Comparison of ENCODE assay signal across 34 mouse cellular contexts in genomic region chr13:79255362-79255761, GRCm38 (mm10).
DNase-seq lines count a peak whose midpoint lies in the region; ATAC-seq lines count a peak whose summit lies in the region.
"Had no signal": no experiment of that assay in that cellular context is flagged by ENCODE, and none has a peak within 500 bp of the region (broad histone marks: within the 10 kb centered on the region; RNA-seq: fewer than 3 reads in every experiment).

No protein-coding gene starts in this region.

- H3K27ac ChIP-seq in forebrain, embryonic 12.5 days: no peak overlapping the region
- H3K27ac ChIP-seq in forebrain, embryonic 10.5 days: no peak overlapping the region
- no peak overlapping the region; the same call in 1 of the 2 replicates for H3K27ac ChIP-seq in forebrain, embryonic 14.5 days (ENCODE audit: low read depth, low read length)
- H3K27ac ChIP-seq in limb, embryonic 11.5 days (replicated peaks; ENCODE audit: low read depth, low read length): no peak overlapping the region
- H3K27ac ChIP-seq: embryonic facial prominence, embryonic 10.5 days; embryonic facial prominence, embryonic 15.5 days; hindbrain, embryonic 13.5 days; layer of hippocampus, adult 2 months; left cerebral cortex, adult 2 months; liver, embryonic 12.5 days; macrophage; midbrain, embryonic 12.5 days had no signal

- no peak for DNase-seq in forebrain, embryonic 10.5 days (ENCODE audit: extremely low spot score, low spot score)
- DNase-seq in Muller cell, postnatal 12 days (ENCODE audit: inconsistent ontology term): peak; percentile 5
- peak; percentile 32 for DNase-seq in forebrain, embryonic 14.5 days (ENCODE audit: low spot score)
- DNase-seq in limb, embryonic 11.5 days (ENCODE audit: low spot score): peak; percentile 22
- DNase-seq in urinary bladder, postnatal 25 days (ENCODE audit: low spot score): no peak
- DNase-seq in lung, postnatal 14 days: no peak
- DNase-seq in right cerebral cortex, postnatal 10 days (ENCODE audit: low spot score in 2 of 2): no peak
- DNase-seq: adrenal gland, postnatal 10 days; cerebellum, adult 11 months; cerebellum, adult 9-10 months; cerebellum, postnatal 36 days; gastrocnemius, postnatal 25 days; heart, adult 18-20 months; heart, postnatal 36 days; kidney, adult 11 months; kidney, postnatal 25 days; liver, postnatal 0 days; spleen, adult 18-20 months; thymus, adult 18-20 months; thymus, postnatal 25 days had no signal

- peak; percentile 34; the same call in 1 of the 2 replicates for ATAC-seq in forebrain, embryonic 12.5 days (ENCODE audit: low FRiP score)
- no peak for ATAC-seq in forebrain, embryonic 14.5 days
- no peak for ATAC-seq in limb, embryonic 11.5 days (ENCODE audit: insufficient number of reproducible peaks, low FRiP score, low TSS enrichment, low read depth)
- ATAC-seq: inflammation-experienced regulatory T-cells, adult 6 months; liver, embryonic 12.5 days; liver, postnatal 0 days; Patski had no signal

- H3K27me3 ChIP-seq in forebrain, embryonic 12.5 days: no peaks in the 10 kb centered on the region
- H3K27me3 ChIP-seq in forebrain, embryonic 10.5 days (ENCODE audit: poor library complexity, severe bottlenecking): no peaks in the 10 kb centered on the region
- no peaks in the 10 kb centered on the region for H3K27me3 ChIP-seq in forebrain, embryonic 14.5 days (replicated peaks; ENCODE audit: control insufficient read depth, insufficient read depth, low read length)
- H3K27me3 ChIP-seq in limb, embryonic 11.5 days (ENCODE audit: control insufficient read depth, insufficient read depth, low read length): no peaks in the 10 kb centered on the region
- H3K27me3 ChIP-seq: embryonic facial prominence, embryonic 15.5 days; hindbrain, embryonic 13.5 days; liver, embryonic 12.5 days; midbrain, embryonic 12.5 days; Patski had no signal

- H3K36me3 ChIP-seq in forebrain, embryonic 12.5 days (replicated peaks): no peaks in the 10 kb centered on the region
- H3K36me3 ChIP-seq in forebrain, embryonic 10.5 days (replicated peaks): no peaks in the 10 kb centered on the region
- no peaks in the 10 kb centered on the region for H3K36me3 ChIP-seq in forebrain, embryonic 14.5 days (ENCODE audit: control insufficient read depth, insufficient read depth, low read length)
- H3K36me3 ChIP-seq in limb, embryonic 11.5 days (ENCODE audit: control insufficient read depth, insufficient read depth, low read length): no peaks in the 10 kb centered on the region
- H3K36me3 ChIP-seq: embryonic facial prominence, embryonic 10.5 days; embryonic facial prominence, embryonic 15.5 days; G1E; hindbrain, embryonic 13.5 days; liver, embryonic 12.5 days; midbrain, embryonic 12.5 days had no signal

- no peaks in the 10 kb centered on the region; the same call in 1 of the 2 replicates for H3K4me1 ChIP-seq in forebrain, embryonic 12.5 days
- H3K4me1 ChIP-seq in forebrain, embryonic 10.5 days: peaks cover 22% of the 10 kb centered on the region
- H3K4me1 ChIP-seq in forebrain, embryonic 14.5 days (ENCODE audit: control insufficient read depth, insufficient read depth, low read length): no peaks in the 10 kb centered on the region
- H3K4me1 ChIP-seq in limb, embryonic 11.5 days (ENCODE audit: control insufficient read depth, insufficient read depth, low read length): no peaks in the 10 kb centered on the region
- H3K4me1 ChIP-seq: embryonic facial prominence, embryonic 15.5 days; liver, embryonic 12.5 days; midbrain, embryonic 12.5 days had no signal

- H3K9me3 ChIP-seq in forebrain, embryonic 12.5 days: no peaks in the 10 kb centered on the region
- H3K9me3 ChIP-seq in forebrain, embryonic 10.5 days: no peaks in the 10 kb centered on the region
- H3K9me3 ChIP-seq in forebrain, embryonic 14.5 days (replicated peaks; ENCODE audit: control insufficient read depth, low read length): no peaks in the 10 kb centered on the region
- no peaks in the 10 kb centered on the region for H3K9me3 ChIP-seq in limb, embryonic 11.5 days (ENCODE audit: control insufficient read depth, low read length)
- H3K9me3 ChIP-seq: embryonic facial prominence, embryonic 10.5 days; embryonic facial prominence, embryonic 15.5 days; G1E; hindbrain, embryonic 13.5 days; liver, embryonic 12.5 days; midbrain, embryonic 12.5 days had no signal

- H3K4me2 ChIP-seq in forebrain, embryonic 12.5 days: no peak overlapping the region
- H3K4me2 ChIP-seq in forebrain, embryonic 14.5 days (ENCODE audit: low read length): no peak overlapping the region
- H3K4me2 ChIP-seq in limb, embryonic 11.5 days (ENCODE audit: low read depth, severe bottlenecking): no peak overlapping the region
- H3K4me2 ChIP-seq: embryonic facial prominence, embryonic 15.5 days; heart, embryonic 11.5 days; hindbrain, embryonic 13.5 days; liver, embryonic 12.5 days; midbrain, embryonic 12.5 days had no signal

- H3K9ac ChIP-seq in forebrain, embryonic 12.5 days: no peak overlapping the region
- H3K9ac ChIP-seq in forebrain, embryonic 14.5 days (ENCODE audit: low read length): no peak overlapping the region
- H3K9ac ChIP-seq in limb, embryonic 11.5 days (ENCODE audit: low read length): no peak overlapping the region
- H3K9ac ChIP-seq: embryonic facial prominence, embryonic 15.5 days; hindbrain, embryonic 13.5 days; liver, embryonic 12.5 days; liver, postnatal 0 days; midbrain, embryonic 12.5 days had no signal

- H3K4me3 ChIP-seq in forebrain, embryonic 12.5 days (replicated peaks): no peak overlapping the region
- no peak overlapping the region for H3K4me3 ChIP-seq in forebrain, embryonic 10.5 days
- H3K4me3 ChIP-seq in forebrain, embryonic 14.5 days (ENCODE audit: low read depth, low read length): no peak overlapping the region
- H3K4me3 ChIP-seq in limb, embryonic 11.5 days (ENCODE audit: low read depth, low read length): no peak overlapping the region
- H3K4me3 ChIP-seq: embryonic facial prominence, embryonic 10.5 days; embryonic facial prominence, embryonic 15.5 days; hindbrain, embryonic 13.5 days; layer of hippocampus, adult 2 months; left cerebral cortex, adult 2 months; liver, embryonic 12.5 days; midbrain, embryonic 12.5 days; myocyte had no signal

- WGBS in forebrain, embryonic 12.5 days: 56% methylated on average over 5 of the region's 5 CpGs
- 70% methylated on average over 5 of the region's 5 CpGs for WGBS in forebrain, embryonic 10.5 days
- WGBS in forebrain, embryonic 14.5 days: 58% methylated on average over 5 of the region's 5 CpGs
- WGBS in limb, embryonic 11.5 days: 44% methylated on average over 5 of the region's 5 CpGs

Comparison
In these comparisons a context has a peak if more than half of its experiments do, and no peak if none do; other contexts are left out.
1. DNase-seq: peak in Muller cell, postnatal 12 days (single experiment), forebrain, embryonic 14.5 days (single experiment) and limb, embryonic 11.5 days (single experiment); none in forebrain, embryonic 10.5 days (single experiment), urinary bladder, postnatal 25 days (single experiment), lung, postnatal 14 days (single experiment) and right cerebral cortex, postnatal 10 days (0 of 2).